Mouse (Mus musculus): ENCODE measurements around the gene Farp1. TPM values are rescaled to one million over a fixed set of nuclear protein-coding genes. Genes with fewer than 3 reads are reported as not detected.
A peak's percentile ranks its signal among the peaks of the same experiment; 100 is the strongest.

Farp1 gene
- polyA plus RNA-seq, 1 experiment from 2014 or later = 17.3 TPM

DNA sequence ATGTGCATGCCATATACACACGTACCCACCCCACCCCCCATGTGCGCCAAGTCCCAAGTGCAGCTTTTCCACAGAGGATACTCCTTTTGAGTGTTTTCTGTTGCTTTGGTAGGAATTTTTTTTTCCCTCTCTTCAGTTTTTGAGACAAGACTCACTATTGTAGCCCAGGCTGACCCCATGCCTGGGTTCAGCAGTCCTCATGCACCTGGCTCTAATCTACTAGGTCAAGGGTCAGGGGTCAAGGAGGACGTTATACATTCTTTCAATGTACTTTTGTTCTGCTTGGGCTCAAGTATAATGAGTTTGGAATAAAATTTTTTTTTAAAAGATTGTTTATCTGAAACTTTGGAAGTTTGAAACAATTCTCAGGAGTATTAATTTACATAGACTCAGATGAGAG, 48.4 kb downstream of the Farp1 start:
- no peak overlapping the region for H3K4me2 ChIP-seq
- no peak overlapping the region for H3K27ac ChIP-seq
- 75% methylated on average over 3 of the region's 3 CpGs for WGBS
- ATAC-seq (ENCODE audit: insufficient read depth, low FRiP score, low read depth) = no peak
- H3K4me1 ChIP-seq = peaks cover 6% of the 10 kb centered on the region; the same call in 1 of the 2 replicates
- H3K9me3 ChIP-seq = no peaks in the 10 kb centered on the region
- no peaks in the 10 kb centered on the region for H3K27me3 ChIP-seq (replicated peaks)
- peaks cover 6% of the 10 kb centered on the region for H3K36me3 ChIP-seq
- no peak overlapping the region for H3K9ac ChIP-seq
- no peak overlapping the region for H3K4me3 ChIP-seq (replicated peaks)

DNA sequence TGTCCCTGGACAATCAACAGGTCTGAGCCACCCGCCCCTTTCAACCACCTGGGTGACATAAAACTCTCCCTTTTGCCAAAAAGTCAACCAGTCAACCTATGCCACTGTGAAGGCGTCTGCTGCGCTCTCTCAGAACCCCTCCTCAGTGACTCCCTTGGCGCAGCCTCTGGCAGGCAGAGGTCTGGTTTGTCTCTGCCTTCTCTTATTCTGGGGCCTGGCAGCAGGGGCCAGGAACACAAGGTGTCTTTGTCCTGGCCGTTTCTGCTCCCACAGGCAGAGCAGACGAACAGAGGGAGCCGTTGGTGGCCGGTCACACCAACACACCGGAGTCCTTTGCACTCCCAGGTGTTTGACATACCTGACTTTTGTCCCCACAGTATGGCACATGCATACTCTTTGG, 57.5 kb downstream of the Farp1 start:
- WGBS = 54% methylated on average over 9 of the region's 9 CpGs
- H3K4me3 ChIP-seq (replicated peaks) = no peak overlapping the region
- ATAC-seq (ENCODE audit: insufficient read depth, low FRiP score, low read depth) = no peak

DNA sequence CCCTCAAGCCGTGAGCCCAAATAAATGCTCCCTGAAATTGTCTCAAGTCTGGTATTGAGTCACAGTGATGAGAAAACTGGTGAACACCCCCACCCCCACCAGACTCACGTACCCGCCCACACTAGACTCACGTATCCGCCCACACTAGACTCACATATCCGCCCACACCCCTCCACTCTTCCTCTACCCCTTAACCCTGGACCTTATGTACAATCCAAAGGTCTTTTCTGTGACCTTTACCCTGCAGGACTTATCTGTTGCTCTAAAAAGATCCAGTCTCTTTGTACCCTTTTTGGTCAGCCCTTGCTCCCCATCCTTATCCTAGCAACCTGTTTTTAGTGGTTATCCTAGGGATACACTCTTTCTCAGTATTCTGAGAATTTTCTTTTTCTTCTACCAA, 58.9 kb downstream of the Farp1 start:
- ATAC-seq (ENCODE audit: insufficient read depth, low FRiP score, low read depth) = no peak
- no peaks in the 10 kb centered on the region; the same call in 1 of the 2 replicates for H3K36me3 ChIP-seq
- no peak overlapping the region for H3K9ac ChIP-seq
- H3K4me1 ChIP-seq = peaks cover 14% of the 10 kb centered on the region; the same call in 1 of the 2 replicates
- no peak overlapping the region for H3K27ac ChIP-seq
- no peaks in the 10 kb centered on the region for H3K27me3 ChIP-seq (replicated peaks)
- 79% methylated on average over 6 of the region's 6 CpGs for WGBS
- H3K4me2 ChIP-seq = no peak overlapping the region
- H3K4me3 ChIP-seq (replicated peaks) = no peak overlapping the region
- no peaks in the 10 kb centered on the region for H3K9me3 ChIP-seq

More for the DNA sequence above, 57.5 kb downstream of the Farp1 start:
- Histone ChIP-seq H3K4me2 (no peak overlapping the region), H3K9ac (no peak overlapping the region), H3K27ac (0 out of 2 replicates have a peak overlapping the region, but pooled peaks have one; percentile 21), H3K9me3 (no peaks in the 10 kb centered on the region), H3K4me1 (0 out of 2 replicates have a peak, but pooled peaks cover 5% of the 10 kb centered on the region), H3K27me3 (replicated peaks) (no peaks in the 10 kb centered on the region), H3K36me3 (no peaks in the 10 kb centered on the region; the same call in 1 of the 2 replicates)

DNA sequence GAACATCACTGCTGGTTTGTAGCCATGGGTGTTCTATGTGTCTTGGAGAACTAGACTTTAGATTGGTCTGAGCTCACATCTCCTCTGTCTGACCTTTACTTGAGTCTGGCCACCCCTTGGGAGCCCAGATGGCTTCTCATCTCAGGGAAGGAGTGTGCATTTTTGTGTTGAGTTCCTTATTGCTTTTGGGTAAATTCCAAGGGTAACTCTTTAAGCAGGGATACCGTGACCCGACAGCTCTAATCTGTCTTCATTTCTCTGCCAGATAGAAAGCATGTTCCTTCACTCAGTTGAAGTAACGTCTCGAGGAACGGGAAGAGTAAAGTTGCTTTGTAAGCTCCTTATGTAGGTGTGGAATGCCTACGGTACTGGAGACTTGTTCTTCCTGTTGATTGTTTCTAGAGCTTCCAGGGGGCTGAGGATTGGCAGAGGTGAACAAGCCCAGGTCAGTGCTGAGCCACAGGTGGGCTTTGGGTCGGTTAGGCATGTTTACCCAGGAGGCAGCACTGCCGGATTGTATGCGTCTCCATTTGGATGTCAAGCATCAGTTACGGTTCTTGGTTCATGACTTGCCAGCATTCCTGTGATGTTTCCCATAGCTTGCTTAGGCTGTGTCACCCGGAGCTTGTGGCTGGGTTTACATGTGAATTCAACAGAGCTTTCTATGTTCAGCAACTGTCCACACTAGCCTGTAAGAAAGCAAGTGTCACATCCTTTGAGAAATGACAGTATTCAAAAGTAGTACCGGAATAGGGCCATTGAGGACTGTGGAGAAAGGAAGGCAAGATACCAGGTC, 62.8 kb downstream of the Farp1 start:
- Histone ChIP-seq H3K27me3 (replicated peaks) (no peaks in the 10 kb centered on the region), H3K9ac (no peak overlapping the region), H3K27ac (no peak overlapping the region), H3K9me3 (no peaks in the 10 kb centered on the region), H3K4me3 (replicated peaks) (no peak overlapping the region), H3K36me3 (no peaks in the 10 kb centered on the region), H3K4me2 (no peak overlapping the region), H3K4me1 (peaks cover 33% of the 10 kb centered on the region)
- no peak for ATAC-seq (ENCODE audit: insufficient read depth, low FRiP score, low read depth)
- WGBS = 51% methylated on average over 12 of the region's 12 CpGs

DNA sequence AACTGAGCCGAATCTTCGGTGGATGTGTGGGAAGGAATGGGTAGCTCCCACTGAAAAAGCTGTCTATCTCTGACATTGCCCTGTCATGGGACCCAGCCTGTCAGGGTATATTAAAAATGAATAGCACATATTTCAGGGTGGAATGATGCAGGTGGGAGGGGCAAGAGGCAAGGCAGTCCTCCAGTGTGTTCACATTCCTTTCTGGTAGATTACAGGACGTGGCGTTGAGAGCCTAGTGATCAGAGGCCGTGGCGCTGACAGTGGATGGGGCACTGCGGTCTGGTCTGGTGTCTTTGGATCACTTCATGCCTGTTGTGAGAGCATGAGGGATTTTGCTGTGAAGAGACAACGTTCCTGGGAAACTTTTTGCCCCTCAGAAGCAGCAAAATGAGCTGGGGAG, 64.1 kb downstream of the Farp1 start:
- Histone ChIP-seq H3K4me2 (no peak overlapping the region), H3K9me3 (no peaks in the 10 kb centered on the region), H3K27me3 (replicated peaks) (no peaks in the 10 kb centered on the region), H3K9ac (no peak overlapping the region), H3K4me1 (peaks cover 35% of the 10 kb centered on the region), H3K4me3 (replicated peaks) (no peak overlapping the region), H3K36me3 (no peaks in the 10 kb centered on the region), H3K27ac (no peak overlapping the region)
- 58% methylated on average over 8 of the region's 8 CpGs for WGBS
- ATAC-seq (ENCODE audit: insufficient read depth, low FRiP score, low read depth) = no peak

DNA sequence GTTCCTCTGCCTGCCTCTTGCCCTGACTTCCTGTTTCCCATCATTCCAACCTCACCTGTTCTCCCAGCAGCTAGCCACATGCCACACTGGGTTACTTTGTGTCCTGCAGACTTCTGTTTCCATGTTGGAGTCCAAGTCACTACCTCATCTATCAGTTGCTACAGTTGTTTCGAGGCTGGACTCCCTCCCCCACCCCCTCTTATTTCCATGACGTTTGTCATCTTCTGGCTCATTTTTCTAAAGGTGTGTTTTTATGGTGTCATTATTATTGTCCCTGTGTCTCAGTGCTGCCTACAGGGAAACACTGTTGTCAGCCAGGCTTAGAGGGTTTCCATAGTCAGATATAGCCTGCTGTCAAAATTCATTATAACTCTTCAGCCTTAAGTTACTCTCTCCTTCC, 64.9 kb downstream of the Farp1 start:
- H3K4me1 ChIP-seq = peaks cover 42% of the 10 kb centered on the region
- 70% methylated on average over 2 of the region's 2 CpGs for WGBS

DNA sequence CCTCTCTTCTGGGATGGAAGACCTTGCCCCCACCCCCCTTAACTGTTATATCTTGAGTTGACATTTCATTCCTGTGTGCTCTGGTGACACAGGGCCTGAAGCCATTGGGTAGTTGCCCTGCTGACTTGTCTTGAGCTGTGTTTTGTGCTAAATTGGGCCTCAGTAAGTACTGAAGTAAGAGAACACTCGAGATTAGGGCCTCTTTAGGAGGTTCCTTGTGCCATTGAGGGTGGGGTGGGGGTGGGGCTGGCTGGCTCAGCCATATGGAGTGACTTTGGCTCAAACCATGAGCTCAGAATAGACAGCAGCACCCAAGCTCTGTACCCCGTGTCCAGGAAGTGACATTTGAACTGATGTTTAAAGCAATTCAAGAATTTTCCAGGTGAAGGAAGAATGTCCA, 65.8 kb downstream of the Farp1 start:
- Histone ChIP-seq H3K9me3 (no peaks in the 10 kb centered on the region), H3K27me3 (replicated peaks) (no peaks in the 10 kb centered on the region), H3K27ac (no peak overlapping the region), H3K4me2 (no peak overlapping the region), H3K4me3 (replicated peaks) (no peak overlapping the region), H3K4me1 (peaks cover 49% of the 10 kb centered on the region), H3K36me3 (no peaks in the 10 kb centered on the region), H3K9ac (no peak overlapping the region)
- no peak for ATAC-seq (ENCODE audit: insufficient read depth, low FRiP score, low read depth)
- 23% methylated on average over 2 of the region's 2 CpGs for WGBS

More for the DNA sequence above, 64.9 kb downstream of the Farp1 start:
- Histone ChIP-seq H3K4me3 (replicated peaks) (no peak overlapping the region), H3K27me3 (replicated peaks) (no peaks in the 10 kb centered on the region), H3K9ac (no peak overlapping the region), H3K36me3 (no peaks in the 10 kb centered on the region), H3K4me2 (no peak overlapping the region), H3K9me3 (no peaks in the 10 kb centered on the region), H3K27ac (no peak overlapping the region)
- ATAC-seq (ENCODE audit: insufficient read depth, low FRiP score, low read depth) = no peak

DNA sequence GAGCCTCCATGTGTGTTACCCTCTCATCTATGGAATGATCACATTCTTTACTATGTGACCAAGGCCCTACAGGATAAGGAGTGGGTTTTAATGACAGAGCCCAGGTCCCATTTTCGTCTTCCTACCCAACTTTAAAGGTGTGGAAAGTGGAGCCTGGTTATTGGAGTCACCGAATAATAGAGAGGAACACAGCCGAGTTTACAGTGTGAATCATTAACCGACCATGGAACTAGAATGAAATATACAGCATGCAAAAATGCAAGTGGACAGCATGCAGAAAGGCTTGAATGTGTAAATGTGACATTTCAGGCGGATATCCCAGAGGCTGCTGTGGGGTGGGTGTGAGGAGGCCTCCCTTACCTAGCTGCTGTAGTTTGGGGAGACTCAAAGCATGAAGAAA, 66.5 kb downstream of the Farp1 start:
- H3K4me2 ChIP-seq = no peak overlapping the region
- no peak for ATAC-seq (ENCODE audit: insufficient read depth, low FRiP score, low read depth)
- H3K4me1 ChIP-seq = peaks cover 55% of the 10 kb centered on the region
- WGBS = 64% methylated on average over 5 of the region's 5 CpGs
- H3K4me3 ChIP-seq (replicated peaks) = no peak overlapping the region
- no peak overlapping the region for H3K9ac ChIP-seq
- H3K27me3 ChIP-seq (replicated peaks) = no peaks in the 10 kb centered on the region
- H3K9me3 ChIP-seq = no peaks in the 10 kb centered on the region
- H3K27ac ChIP-seq = no peak overlapping the region
- no peaks in the 10 kb centered on the region for H3K36me3 ChIP-seq

DNA sequence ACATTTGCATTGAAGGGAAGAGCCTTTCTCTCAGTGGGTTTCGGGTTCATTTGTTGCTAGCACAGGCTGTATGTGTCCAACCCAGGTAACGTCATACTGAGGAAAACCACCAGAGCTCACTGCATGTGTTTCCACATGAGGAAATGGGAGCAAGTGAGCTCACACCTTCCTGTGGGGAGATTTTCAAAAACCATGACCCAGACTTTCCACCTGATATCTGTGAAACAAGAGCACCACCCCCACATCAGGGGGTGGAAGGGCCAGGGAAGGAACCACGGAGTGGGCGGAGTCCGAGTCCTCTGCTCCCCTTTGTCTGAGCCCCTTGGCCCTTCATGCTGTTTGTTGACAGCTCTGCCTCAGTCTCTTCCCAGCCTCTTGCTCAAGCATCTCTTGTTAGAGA, 67.6 kb downstream of the Farp1 start:
- peak overlapping the region; percentile 77 for H3K27ac ChIP-seq
- no peak overlapping the region for H3K4me2 ChIP-seq
- no peaks in the 10 kb centered on the region for H3K9me3 ChIP-seq
- no peak overlapping the region for H3K4me3 ChIP-seq (replicated peaks)
- H3K9ac ChIP-seq = no peak overlapping the region
- 84% methylated on average over 5 of the region's 5 CpGs for whole genome bisulfite sequencing
- no peaks in the 10 kb centered on the region for H3K36me3 ChIP-seq
- ATAC-seq (ENCODE audit: insufficient read depth, low FRiP score, low read depth) = no peak
- H3K4me1 ChIP-seq = peaks cover 56% of the 10 kb centered on the region
- H3K27me3 ChIP-seq (replicated peaks) = no peaks in the 10 kb centered on the region

DNA sequence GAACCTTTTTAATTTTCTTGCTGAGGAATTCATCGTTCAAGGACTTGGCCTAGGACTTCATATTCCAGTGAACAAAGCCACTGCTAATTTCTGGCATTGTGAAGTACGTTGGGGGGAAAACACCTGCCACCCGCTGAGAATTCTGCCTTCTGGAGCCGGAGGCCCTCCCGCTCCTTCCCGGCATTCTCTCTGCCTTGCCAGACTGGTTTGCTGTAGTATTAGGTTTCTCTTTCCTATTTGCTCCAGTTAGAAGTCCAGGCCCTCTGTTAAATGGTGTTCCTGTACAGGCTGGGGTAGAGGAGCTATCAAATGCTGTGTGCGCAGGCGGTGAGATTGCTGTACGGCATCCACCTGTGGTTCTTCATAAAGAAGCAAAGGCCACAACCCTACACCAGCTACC, 68.5 kb downstream of the Farp1 start:
- peak; percentile 55 for ATAC-seq (ENCODE audit: insufficient read depth, low FRiP score, low read depth)
- 52% methylated on average over 9 of the region's 9 CpGs for WGBS
- H3K4me2 ChIP-seq = no peak overlapping the region

DNA sequence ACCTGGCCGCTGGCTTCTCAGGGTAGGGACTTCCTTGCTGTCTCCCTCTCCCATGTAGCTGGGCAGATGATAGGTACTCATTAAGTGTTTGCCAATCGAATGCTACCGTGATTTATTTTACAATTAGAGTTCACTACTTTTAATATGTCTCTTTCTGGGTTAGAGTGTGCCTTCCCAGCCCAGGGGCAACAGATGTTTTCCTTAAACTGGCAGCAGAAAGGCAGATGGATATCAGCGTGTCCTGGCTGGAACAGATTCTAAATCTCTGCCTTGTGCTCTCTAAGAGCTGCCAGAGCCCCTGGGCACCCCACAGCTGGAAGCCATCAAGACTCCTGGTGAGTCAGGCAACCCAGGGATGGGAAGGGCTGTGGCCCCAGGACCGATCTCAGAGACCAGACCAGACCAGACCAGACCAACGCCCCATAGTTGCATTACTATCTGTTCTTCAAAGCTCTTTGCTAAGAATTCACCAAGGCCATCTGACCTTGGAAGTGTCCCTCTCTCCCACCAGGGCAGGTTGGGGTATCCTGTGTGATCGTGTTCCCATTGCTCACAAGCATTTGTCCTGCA, 69.8 kb downstream of the Farp1 start:
- 49% methylated on average over 7 of the region's 7 CpGs for WGBS
- H3K9me3 ChIP-seq = no peaks in the 10 kb centered on the region
- ATAC-seq (ENCODE audit: insufficient read depth, low FRiP score, low read depth) = no peak
- no peaks in the 10 kb centered on the region for H3K27me3 ChIP-seq (replicated peaks)
- H3K4me2 ChIP-seq = no peak overlapping the region
- H3K4me1 ChIP-seq = peaks cover 66% of the 10 kb centered on the region
- 0 out of 2 replicates have a peak overlapping the region, but pooled peaks have one; percentile 77 for H3K27ac ChIP-seq
- H3K36me3 ChIP-seq = no peaks in the 10 kb centered on the region
- no peak overlapping the region for H3K4me3 ChIP-seq (replicated peaks)
- no peak overlapping the region for H3K9ac ChIP-seq

More for the DNA sequence above, 68.5 kb downstream of the Farp1 start:
- Histone ChIP-seq H3K27ac (peak overlapping the region; percentile 77; the same call in 1 of the 2 replicates), H3K27me3 (replicated peaks) (no peaks in the 10 kb centered on the region), H3K4me3 (replicated peaks) (no peak overlapping the region), H3K9me3 (no peaks in the 10 kb centered on the region), H3K4me1 (peaks cover 56% of the 10 kb centered on the region), H3K9ac (no peak overlapping the region), H3K36me3 (no peaks in the 10 kb centered on the region)

DNA sequence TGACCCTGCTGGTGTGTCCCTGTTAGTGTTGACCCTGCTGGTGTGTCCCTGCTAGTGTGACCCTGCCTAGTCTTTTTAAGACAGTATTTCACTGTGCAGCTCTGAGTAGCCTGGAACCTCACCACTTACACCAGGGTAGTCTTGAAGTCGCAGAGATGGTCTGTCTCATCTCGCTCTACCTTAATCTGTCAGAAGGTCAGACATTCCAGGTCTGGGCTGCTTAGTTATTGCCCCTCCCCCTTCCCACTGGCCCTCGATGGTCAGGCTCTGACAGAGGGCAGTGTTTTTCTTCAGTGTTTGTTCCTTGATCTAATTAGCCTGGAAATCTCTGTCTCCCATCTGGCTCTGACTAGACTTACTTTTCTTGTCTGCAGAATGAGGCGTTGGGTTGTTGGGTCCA, 71.9 kb downstream of the Farp1 start:
- H3K27me3 ChIP-seq (replicated peaks) = no peaks in the 10 kb centered on the region
- no peak overlapping the region for H3K4me2 ChIP-seq
- H3K27ac ChIP-seq = no peak overlapping the region
- ATAC-seq (ENCODE audit: insufficient read depth, low FRiP score, low read depth) = no peak
- no peak overlapping the region for H3K4me3 ChIP-seq (replicated peaks)
- H3K36me3 ChIP-seq = no peaks in the 10 kb centered on the region
- H3K4me1 ChIP-seq = peaks cover 53% of the 10 kb centered on the region
- H3K9me3 ChIP-seq = no peaks in the 10 kb centered on the region
- no peak overlapping the region for H3K9ac ChIP-seq
- 51% methylated on average over 4 of the region's 4 CpGs for WGBS

Measured in stomach, embryonic 15.5 days (tissue).